Mouse (Mus musculus) ES-E14 (cell line): ENCODE results near the gene Dab2ip. TPM values are rescaled to one million over a fixed set of nuclear protein-coding genes. Genes with fewer than 3 reads are reported as not detected.

Source experiments
- DNase-seq: peaks from one replicate; pipeline ENCODE4 v3.0.0-alpha.2; 2013; ENCODE audit warnings: low read depth, low spot score
- H3K27ac ChIP-seq: 2 replicates; pipeline ENCODE4 v1.5.1; 2012; ENCODE audit warnings: low read depth, mild to moderate bottlenecking, low read length, moderate library complexity, mixed read lengths; ENCODE audit not compliant: poor library complexity, insufficient read depth, severe bottlenecking
- H3K36me3 ChIP-seq: 2 replicates; pipeline ENCODE4 v1.6.1; 2012; ENCODE audit warnings: mild to moderate bottlenecking, low read length, moderate library complexity, mixed read lengths; ENCODE audit not compliant: control insufficient read depth, poor library complexity, insufficient read depth, severe bottlenecking
- H3K4me1 ChIP-seq, 2 experiments: fragments of 150-350 bp in 1 of 2; sonication (generic) in 1 of 2; 2 replicates each; pipeline ENCODE4 v1.6.1; 2012; ENCODE audit warnings: low read length in 2 of 2, mild to moderate bottlenecking in 1 of 2, mixed read lengths in 1 of 2; ENCODE audit not compliant: control insufficient read depth in 2 of 2, insufficient read depth in 2 of 2, poor library complexity in 1 of 2
- H3K4me3 ChIP-seq, 2 experiments: fragments of 150-350 bp in 1 of 2; sonication (generic) in 1 of 2; 2 replicates each; pipeline ENCODE4 v1.5.1; 2012; ENCODE audit warnings: low read length in 2 of 2, low read depth in 1 of 2, mild to moderate bottlenecking in 1 of 2, mixed read lengths in 1 of 2; ENCODE audit not compliant: insufficient read depth in 1 of 2, poor library complexity in 1 of 2, severe bottlenecking in 1 of 2
- H3K9ac ChIP-seq: 2 replicates; pipeline ENCODE4 v1.6.1; 2012; ENCODE audit warnings: low read depth, mild to moderate bottlenecking, low read length, mixed read lengths; ENCODE audit not compliant: poor library complexity, insufficient read depth, severe bottlenecking
- H3K9me3 ChIP-seq: fragments of 150-350 bp; sonication (generic); 2 replicates; pipeline ENCODE4 v1.6.1; 2012; ENCODE audit warnings: low read depth, mild to moderate bottlenecking, low read length; ENCODE audit not compliant: control insufficient read depth, insufficient read depth
- CHD2 ChIP-seq: IDR thresholded peaks from 2 replicates; pipeline ENCODE4 v1.6.1; 2014; ENCODE audit warnings: mild to moderate bottlenecking, low read depth, low read length, inconsistent platforms
- HCFC1 ChIP-seq: IDR thresholded peaks from 2 replicates; pipeline ENCODE4 v1.6.1; 2012; ENCODE audit warnings: low read length, inconsistent platforms, borderline replicate concordance; ENCODE audit not compliant: insufficient read depth
- MAFK ChIP-seq: IDR thresholded peaks from 2 replicates; pipeline ENCODE4 v1.6.1; 2014; ENCODE audit warnings: mild to moderate bottlenecking, low read depth, low read length, inconsistent platforms; ENCODE audit not compliant: insufficient read depth
- ZC3H11A ChIP-seq: IDR thresholded peaks from 2 replicates; pipeline ENCODE4 v1.6.1; 2012; ENCODE audit warnings: low read depth, mild to moderate bottlenecking, inconsistent platforms, low read length, borderline replicate concordance
- ZNF384 ChIP-seq: IDR thresholded peaks from 2 replicates; pipeline ENCODE4 v1.6.1; 2012; ENCODE audit warnings: low read depth, low read length, inconsistent platforms
- in situ Hi-C, 2 experiments: fragments of 600-800 bp; cut with MboI; formaldehyde crosslinking; loops; one replicate each; pipeline ENCODE4 v1.15.1; 2025; ENCODE audit warnings: low sequenced_read_pairs in 2 of 2, inconsistent platforms in 1 of 2; ENCODE audit not compliant: unreplicated experiment in 2 of 2
- total RNA-seq: library from RNA; depleted of rRNA; stranded (reverse); fragments of 300-350 nt; gene quantifications from 2 replicates; pipeline ENCODE4 v1.2.3, GENCODE M21; 2012

The Dab2ip gene
- total RNA-seq, 1 experiment: 46.9 TPM

- no peak overlapping the region for H3K4me3 ChIP-seq
- in situ Hi-C loops: no loop called here
- no peak overlapping the region for H3K27ac ChIP-seq
- DNase-seq: no peak
- no peaks in the 10 kb centered on the region for H3K36me3 ChIP-seq
- no peak overlapping the region for H3K9ac ChIP-seq
- no peak for TF ChIP-seq CHD2
- TF ChIP-seq HCFC1: no peak
- no peak for TF ChIP-seq ZNF384
- no peak for TF ChIP-seq MAFK
- no peak for TF ChIP-seq ZC3H11A
- H3K9me3 ChIP-seq: no peaks in the 10 kb centered on the region
- H3K4me1 ChIP-seq: no peaks in the 10 kb centered on the region; a peak in 1 of 4 replicates
These were observed 9.7 kb downstream of the Dab2ip start for GRCm38 (mm10) chr2:35567694-35568149.

GRCm38 (mm10) chr2:35570743-35571142 lies 12.7 kb downstream of the Dab2ip start:
- in situ Hi-C loops: no loop called here
- Histone ChIP-seq H3K9ac (no peak overlapping the region), H3K36me3 (no peaks in the 10 kb centered on the region), H3K9me3 (no peaks in the 10 kb centered on the region), H3K27ac (no peak overlapping the region), H3K4me1 (no peaks in the 10 kb centered on the region; a peak in 1 of 4 replicates), H3K4me3 (no peak overlapping the region)
- TF ChIP-seq CHD2: no peak
- TF ChIP-seq ZNF384: no peak
- no peak for TF ChIP-seq MAFK
- TF ChIP-seq HCFC1: no peak
- TF ChIP-seq ZC3H11A: no peak
- DNase-seq: no peak

GRCm38 (mm10) chr2:35574643-35575042 lies 16.6 kb downstream of the Dab2ip start:
- no peak for TF ChIP-seq CHD2
- TF ChIP-seq MAFK: no peak
- no peak for TF ChIP-seq ZC3H11A
- TF ChIP-seq HCFC1: no peak
- TF ChIP-seq ZNF384: no peak
- no peaks in the 10 kb centered on the region for H3K9me3 ChIP-seq
- no peak overlapping the region for H3K9ac ChIP-seq
- no peaks in the 10 kb centered on the region for H3K36me3 ChIP-seq
- in situ Hi-C loops: no loop called here
- H3K4me1 ChIP-seq: no peaks in the 10 kb centered on the region; a peak in 1 of 4 replicates
- H3K4me3 ChIP-seq: no peak overlapping the region
- DNase-seq: no peak
- no peak overlapping the region for H3K27ac ChIP-seq

GRCm38 (mm10) chr2:35576675-35577074 lies 18.6 kb downstream of the Dab2ip start:
- H3K9me3 ChIP-seq: no peaks in the 10 kb centered on the region
- peaks cover 0 to 3% of the 10 kb centered on the region in 2 experiments; a peak in 1 of 4 replicates for H3K4me1 ChIP-seq
- no peak for DNase-seq
- H3K9ac ChIP-seq: no peak overlapping the region
- H3K36me3 ChIP-seq: no peaks in the 10 kb centered on the region
- no peak for TF ChIP-seq HCFC1
- no peak for TF ChIP-seq ZC3H11A
- TF ChIP-seq CHD2: no peak
- TF ChIP-seq MAFK: no peak
- TF ChIP-seq ZNF384: no peak
- no peak overlapping the region for H3K4me3 ChIP-seq
- in situ Hi-C loops: no loop called here
- H3K27ac ChIP-seq: no peak overlapping the region
